Mouse (Mus musculus): ENCODE data around the gene Tfpi2. TPM values are rescaled to one million over a fixed set of nuclear protein-coding genes. Genes with fewer than 3 reads are reported as not detected.

Tfpi2 gene
- 0.91 and 1.2 TPM in 2 replicates for polyA plus RNA-seq (2012; rRNA removed)

DNA sequence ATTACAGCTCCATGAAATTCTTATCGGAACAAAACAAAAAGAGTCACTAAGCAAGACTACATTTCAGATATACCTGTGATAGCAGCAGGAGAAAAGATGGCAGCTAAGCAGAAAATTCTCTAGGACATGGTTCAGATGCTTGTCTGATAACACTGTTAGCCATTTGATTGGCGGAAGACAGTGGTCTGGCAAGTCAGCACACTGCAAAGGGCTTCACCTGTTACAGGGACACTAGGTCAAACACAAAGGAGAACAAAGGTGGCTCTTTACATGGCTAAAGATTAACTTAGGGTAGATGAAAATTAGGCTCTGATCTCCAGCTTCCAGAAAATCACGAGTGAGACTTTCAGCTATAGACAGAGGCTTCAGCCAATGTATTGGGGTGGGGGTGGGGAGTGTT lies at the start of gene Tfpi2:
Gene Tfpi2 (minus strand): TSS at position 170 of the 400 bp plus-strand sequence.

DNA sequence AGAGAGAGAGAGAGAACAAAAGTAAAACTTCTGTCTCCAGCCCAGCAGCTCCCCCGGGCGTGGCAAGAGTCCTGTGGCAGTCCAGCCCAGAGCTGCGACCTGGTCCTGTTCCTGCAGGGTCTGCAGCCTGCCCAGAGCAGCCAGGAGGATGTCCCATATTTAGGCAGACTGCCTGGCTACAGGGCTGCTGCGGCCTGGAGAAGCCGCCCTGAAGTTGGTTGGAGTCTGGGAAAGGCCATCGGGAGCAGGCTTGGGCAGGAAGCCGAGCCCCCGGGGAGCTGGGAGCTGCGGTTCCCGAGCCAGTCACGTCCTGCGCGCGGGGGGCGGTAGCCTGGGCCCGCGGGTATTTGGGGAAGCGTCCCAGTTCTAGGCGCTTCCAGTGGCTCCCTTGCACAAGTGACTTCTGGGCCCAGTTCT lies 15.2 kb upstream of the Tfpi2 start, which contains the start of gene Gng11:
Gene Gng11 (plus strand): TSS at position 15 of the 417 bp plus-strand sequence.

DNA sequence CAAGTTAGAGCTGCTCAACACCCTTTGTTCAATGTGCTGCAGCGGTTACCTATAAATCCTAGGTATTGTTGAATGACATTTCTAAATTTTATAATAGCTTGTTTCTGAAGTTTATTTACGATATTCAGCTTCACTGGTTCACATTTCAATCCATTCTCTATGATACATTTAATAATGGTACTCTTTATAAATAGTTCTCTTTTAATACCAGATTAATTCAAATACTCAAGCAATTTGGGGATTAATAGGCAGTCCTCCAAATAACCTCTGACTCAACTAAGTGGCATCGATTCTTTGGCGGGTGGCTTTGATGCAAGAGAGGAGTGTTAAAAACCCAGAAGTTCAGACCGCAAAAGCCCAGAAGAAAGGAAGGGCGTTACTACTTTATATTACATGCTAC lies 4.8 kb upstream of the Tfpi2 start, which contains the start of gene Gngt1:
Gene Gngt1 (plus strand): TSS at position 301 of the 400 bp plus-strand sequence.

Other genes starting within 250 kb of the Tfpi2 start
- gene Calcr, start 224.2 kb downstream of the Tfpi2 start, polyA plus RNA-seq (2012; rRNA removed), result 0.44 and 0.72 TPM in 2 replicates
- gene Gngt1, start 4.9 kb upstream of the Tfpi2 start, polyA plus RNA-seq (2012; rRNA removed), result not detected in 2 replicates
- 15.1 and 20.6 TPM in 2 replicates for gene Gng11, start 15.0 kb upstream of the Tfpi2 start, polyA plus RNA-seq (2012; rRNA removed)
- 29.6 and 45.7 TPM in 2 replicates for gene Bet1, start 98.1 kb upstream of the Tfpi2 start, polyA plus RNA-seq (2012; rRNA removed)